Mouse (Mus musculus): ENCODE measurements around the gene Sptb. TPM values are rescaled to one million over a fixed set of nuclear protein-coding genes. Genes with fewer than 3 reads are reported as not detected.

Gene Sptb
- total RNA-seq, 2 experiments from 2014 or later, result 261 to 799 TPM

- no peak for ATAC-seq (replicated peaks; ENCODE audit: low FRiP score, poor library complexity, severe bottlenecking)
Measured at GRCm38 (mm10) chr12:76530580-76531139, 179.7 kb downstream of the Sptb start, which contains the start of gene Plekhg3. TSS of gene Plekhg3 (plus strand) at chr12:76530891.

Other genes starting within 250 kb of the Sptb start
- gene Plekhg3, start 179.7 kb downstream of the Sptb start, total RNA-seq (2015; ENCODE audit: low replicate concordance), result 6.1 TPM in 2 replicates
- 5.0 and 7.3 TPM in 2 replicates for gene Plekhg3, start 179.7 kb downstream of the Sptb start, total RNA-seq (2017; ENCODE audit: low replicate concordance)
- 2.9 and 30.9 TPM in 2 replicates for gene Churc1, start 55.0 kb upstream of the Sptb start, total RNA-seq (2015; ENCODE audit: low replicate concordance)
- 14.1 and 41.3 TPM in 2 replicates for gene Churc1, start 55.0 kb upstream of the Sptb start, total RNA-seq (2017; ENCODE audit: low replicate concordance)
- 45.4 and 161 TPM in 2 replicates for gene Fntb, start 55.0 kb upstream of the Sptb start, total RNA-seq (2015; ENCODE audit: low replicate concordance)
- gene Fntb, start 55.0 kb upstream of the Sptb start, total RNA-seq (2017; ENCODE audit: low replicate concordance), result 23.5 and 48.1 TPM in 2 replicates
- not detected in 2 replicates for gene Gpx2, start 85.0 kb upstream of the Sptb start, total RNA-seq (2015; ENCODE audit: low replicate concordance)
- 0.28 TPM in 1 of 2 replicates, not detected in the other for gene Gpx2, start 85.0 kb upstream of the Sptb start, total RNA-seq (2017; ENCODE audit: low replicate concordance)
- gene Rab15, start 112.4 kb upstream of the Sptb start, total RNA-seq (2015; ENCODE audit: low replicate concordance), result not detected in 2 replicates
- gene Rab15, start 112.4 kb upstream of the Sptb start, total RNA-seq (2017; ENCODE audit: low replicate concordance), result 0.26 TPM in 1 of 2 replicates, not detected in the other

Measured in erythroblast, adult 5-6 weeks (primary cell).